Mouse (Mus musculus): ENCODE results near the gene Ranbp3. TPM values are rescaled to one million over a fixed set of nuclear protein-coding genes. Genes with fewer than 3 reads are reported as not detected.

Gene Ranbp3
- polyA plus RNA-seq, 1 experiment from 2014 or later, result 105 TPM

- no peak for ATAC-seq (ENCODE audit: insufficient read depth)
Observed at GRCm38 (mm10) chr17:56681791-56682190, 8.7 kb downstream of the Ranbp3 start.

GRCm38 (mm10) chr17:56682880-56683279 lies 9.8 kb downstream of the Ranbp3 start:
- Histone ChIP-seq H3K4me2 (no peak overlapping the region), H3K4me1 (ENCODE audit: insufficient read depth) (no peaks in the 10 kb centered on the region), H3K27ac (ENCODE audit: low read depth) (no peak overlapping the region), H3K9ac (no peak overlapping the region), H3K36me3 (ENCODE audit: insufficient read depth) (peaks cover 80% of the 10 kb centered on the region), H3K9me3 (ENCODE audit: low read depth, low read length) (no peaks in the 10 kb centered on the region), H3K27me3 (ENCODE audit: insufficient read depth, low read length) (no peaks in the 10 kb centered on the region), H3K4me3 (ENCODE audit: low read depth, low read length) (no peak overlapping the region)
- DNase-seq (no peak), ATAC-seq (ENCODE audit: insufficient read depth) (no peak)
- TF ChIP-seq CTCF (IDR thresholded peaks at IDR 0.05; ENCODE audit: low read depth), result no peak
- 29% methylated on average over 3 of the region's 3 CpGs for WGBS

More at GRCm38 (mm10) chr17:56681791-56682190, 8.7 kb downstream of the Ranbp3 start:
- Histone ChIP-seq H3K36me3 (ENCODE audit: insufficient read depth) (peaks cover 80% of the 10 kb centered on the region), H3K9me3 (ENCODE audit: low read depth, low read length) (no peaks in the 10 kb centered on the region), H3K4me1 (ENCODE audit: insufficient read depth) (no peaks in the 10 kb centered on the region), H3K27ac (ENCODE audit: low read depth) (no peak overlapping the region), H3K4me3 (ENCODE audit: low read depth, low read length) (no peak overlapping the region), H3K27me3 (ENCODE audit: insufficient read depth, low read length) (no peaks in the 10 kb centered on the region), H3K4me2 (no peak overlapping the region), H3K9ac (no peak overlapping the region)
- DNase-seq, result no peak
- WGBS, result 64% methylated on average over 4 of the region's 4 CpGs
- TF ChIP-seq CTCF (IDR thresholded peaks at IDR 0.05; ENCODE audit: low read depth), result no peak

- DNase-seq (no peak), ATAC-seq (ENCODE audit: insufficient read depth) (no peak)
- no peak overlapping the region for H3K9ac ChIP-seq
- H3K4me3 ChIP-seq (ENCODE audit: low read depth, low read length), result no peak overlapping the region
- no peaks in the 10 kb centered on the region for H3K4me1 ChIP-seq (ENCODE audit: insufficient read depth)
- no peak overlapping the region for H3K27ac ChIP-seq (ENCODE audit: low read depth)
- no peaks in the 10 kb centered on the region for H3K27me3 ChIP-seq (ENCODE audit: insufficient read depth, low read length)
- H3K36me3 ChIP-seq (ENCODE audit: insufficient read depth), result peaks cover 84% of the 10 kb centered on the region
- no peak overlapping the region for H3K4me2 ChIP-seq
- WGBS, result 86% methylated on average over 5 of the region's 5 CpGs
- no peaks in the 10 kb centered on the region for H3K9me3 ChIP-seq (ENCODE audit: low read depth, low read length)
- no peak for TF ChIP-seq CTCF (IDR thresholded peaks at IDR 0.05; ENCODE audit: low read depth)
Observed at GRCm38 (mm10) chr17:56683546-56684140, 10.5 kb downstream of the Ranbp3 start.

GRCm38 (mm10) chr17:56684649-56685048 lies 11.6 kb downstream of the Ranbp3 start:
- no peaks in the 10 kb centered on the region for H3K9me3 ChIP-seq (ENCODE audit: low read depth, low read length)
- no peaks in the 10 kb centered on the region for H3K4me1 ChIP-seq (ENCODE audit: insufficient read depth)
- ATAC-seq (ENCODE audit: insufficient read depth), result no peak
- H3K36me3 ChIP-seq (ENCODE audit: insufficient read depth), result peaks cover 82% of the 10 kb centered on the region
- H3K27me3 ChIP-seq (ENCODE audit: insufficient read depth, low read length), result no peaks in the 10 kb centered on the region
- no peak for DNase-seq
- H3K27ac ChIP-seq (ENCODE audit: low read depth), result no peak overlapping the region
- H3K4me3 ChIP-seq (ENCODE audit: low read depth, low read length), result no peak overlapping the region
- 78% methylated on average over 2 of the region's 2 CpGs for WGBS
- no peak overlapping the region for H3K4me2 ChIP-seq
- no peak overlapping the region for H3K9ac ChIP-seq
- TF ChIP-seq CTCF (IDR thresholded peaks at IDR 0.05; ENCODE audit: low read depth), result no peak

GRCm38 (mm10) chr17:56686801-56687200 lies 13.7 kb downstream of the Ranbp3 start:
- Histone ChIP-seq H3K27me3 (ENCODE audit: insufficient read depth, low read length) (no peaks in the 10 kb centered on the region), H3K4me2 (no peak overlapping the region), H3K9ac (no peak overlapping the region), H3K4me1 (ENCODE audit: insufficient read depth) (no peaks in the 10 kb centered on the region), H3K27ac (ENCODE audit: low read depth) (no peak overlapping the region), H3K36me3 (ENCODE audit: insufficient read depth) (peaks cover 86% of the 10 kb centered on the region), H3K4me3 (ENCODE audit: low read depth, low read length) (no peak overlapping the region), H3K9me3 (ENCODE audit: low read depth, low read length) (no peaks in the 10 kb centered on the region)
- TF ChIP-seq CTCF (IDR thresholded peaks at IDR 0.05; ENCODE audit: low read depth), result no peak
- 88% methylated on average over 4 of the region's 4 CpGs for WGBS
- no peak for ATAC-seq (ENCODE audit: insufficient read depth)
- DNase-seq, result no peak

GRCm38 (mm10) chr17:56688045-56688444 lies 15.0 kb downstream of the Ranbp3 start:
- Histone ChIP-seq H3K4me1 (ENCODE audit: insufficient read depth) (no peaks in the 10 kb centered on the region), H3K27me3 (ENCODE audit: insufficient read depth, low read length) (no peaks in the 10 kb centered on the region), H3K9ac (no peak overlapping the region), H3K27ac (ENCODE audit: low read depth) (no peak overlapping the region), H3K4me2 (no peak overlapping the region), H3K9me3 (ENCODE audit: low read depth, low read length) (no peaks in the 10 kb centered on the region), H3K4me3 (ENCODE audit: low read depth, low read length) (no peak overlapping the region), H3K36me3 (ENCODE audit: insufficient read depth) (peaks cover 88% of the 10 kb centered on the region)
- no peak for TF ChIP-seq CTCF (IDR thresholded peaks at IDR 0.05; ENCODE audit: low read depth)
- ATAC-seq (ENCODE audit: insufficient read depth), result no peak
- no peak for DNase-seq

GRCm38 (mm10) chr17:56688689-56689088 lies 15.6 kb downstream of the Ranbp3 start:
- Histone ChIP-seq H3K9ac (no peak overlapping the region), H3K27ac (ENCODE audit: low read depth) (no peak overlapping the region), H3K4me1 (ENCODE audit: insufficient read depth) (no peaks in the 10 kb centered on the region), H3K4me3 (ENCODE audit: low read depth, low read length) (no peak overlapping the region), H3K36me3 (ENCODE audit: insufficient read depth) (peaks cover 89% of the 10 kb centered on the region), H3K27me3 (ENCODE audit: insufficient read depth, low read length) (no peaks in the 10 kb centered on the region), H3K9me3 (ENCODE audit: low read depth, low read length) (no peaks in the 10 kb centered on the region), H3K4me2 (no peak overlapping the region)
- 83% methylated on average over 2 of the region's 2 CpGs for WGBS
- TF ChIP-seq CTCF (IDR thresholded peaks at IDR 0.05; ENCODE audit: low read depth), result no peak
- ATAC-seq (ENCODE audit: insufficient read depth) (no peak), DNase-seq (no peak)
